Mouse (Mus musculus) heart, adult 2 months (tissue): ENCODE results near the gene Slc27a2. TPM values are rescaled to one million over a fixed set of nuclear protein-coding genes. Genes with fewer than 3 reads are reported as not detected.

Experiments
- DNase-seq, 2 experiments: peaks; one replicate each; pipeline ENCODE4 v3.0.0; 2021
- H3K27ac ChIP-seq: fragments of 200-600 bp; 2 replicates; pipeline ENCODE4 v1.8.1; 2022
- H3K27me3 ChIP-seq: fragments of 200-500 bp; 2 replicates; pipeline ENCODE4 v1.6.1; 2012; ENCODE audit warnings: mild to moderate bottlenecking, low read length, inconsistent platforms, mixed read lengths; ENCODE audit not compliant: control insufficient read depth, insufficient read depth
- H3K36me3 ChIP-seq: fragments of 200-500 bp; 2 replicates; pipeline ENCODE4 v1.6.1; 2012; ENCODE audit warnings: low read length, inconsistent platforms; ENCODE audit not compliant: control insufficient read depth, insufficient read depth
- H3K4me1 ChIP-seq: fragments of 200-500 bp; 2 replicates; pipeline ENCODE4 v1.6.1; 2011; ENCODE audit warnings: low read length; ENCODE audit not compliant: control insufficient read depth, insufficient read depth
- H3K4me3 ChIP-seq: fragments of 200-600 bp; 2 replicates; pipeline ENCODE4 v1.8.1; 2022
- H3K79me2 ChIP-seq: fragments of 200-500 bp; replicated peaks from 2 replicates; pipeline ENCODE4 v1.6.1; 2012; ENCODE audit warnings: mild to moderate bottlenecking, inconsistent platforms, low read length, moderate library complexity, mixed read lengths; ENCODE audit not compliant: control insufficient read depth, insufficient read depth
- H3K9ac ChIP-seq: fragments of 200-500 bp; 2 replicates; pipeline ENCODE4 v1.6.1; 2012; ENCODE audit warnings: low read depth, mild to moderate bottlenecking, control low read depth, inconsistent platforms, low read length, mixed read lengths
- CTCF ChIP-seq: fragments of 200-600 bp; IDR thresholded peaks from 2 replicates; pipeline ENCODE4 v1.8.1; 2022; ENCODE audit warnings: antibody characterized with exemption, mild to moderate bottlenecking, moderate library complexity
- EP300 ChIP-seq: fragments of 200-500 bp; IDR thresholded peaks from 2 replicates; pipeline ENCODE4 v1.6.1; 2011; ENCODE audit warnings: low read depth, low read length, control low read depth; ENCODE audit not compliant: insufficient read depth
- POLR2A ChIP-seq: fragments of 200-500 bp; IDR thresholded peaks from 2 replicates; pipeline ENCODE4 v1.6.1; 2011; ENCODE audit warnings: mild to moderate bottlenecking, low read depth, low read length, control low read depth; ENCODE audit not compliant: insufficient read depth
- WGBS: fragments of 180-500 bp; shearing (Covaris S2); methylation state at CpG from one replicate; pipeline ENCODE4 v1.1.7; 2018; 5-methylcytosine and 5-hydroxymethylcytosine counted together
- intact Hi-C: fragments of 180-260 bp; cut with DNase I; formaldehyde crosslinking; loops from one replicate; pipeline ENCODE4 v1.15.1; 2025
- polyA plus RNA-seq: library from polyadenylated mRNA; depleted of rRNA; stranded (reverse); fragments of >200 nt; gene quantifications from 2 replicates; pipeline ENCODE4 v1.2.3, GENCODE M21; 2012
- total RNA-seq, 2 experiments: library from RNA; stranded (reverse); gene quantifications; 2 replicates each; pipeline ENCODE4 v1.2.3; 2021

Slc27a2 gene
- total and polyA plus RNA-seq, 3 experiments = 0.64 to 1.8 (median 0.78) TPM

GRCm38 (mm10) chr2:126579282-126579681, 27.1 kb downstream of the Slc27a2 start:
- no peak for DNase-seq
- H3K79me2 ChIP-seq = no peaks in the 10 kb centered on the region
- TF ChIP-seq POLR2A = no peak
- TF ChIP-seq CTCF = no peak
- TF ChIP-seq EP300 = no peak
- no peak overlapping the region for H3K4me3 ChIP-seq
- H3K4me1 ChIP-seq = no peaks in the 10 kb centered on the region
- H3K27me3 ChIP-seq = no peaks in the 10 kb centered on the region
- H3K36me3 ChIP-seq = no peaks in the 10 kb centered on the region
- H3K27ac ChIP-seq = no peak overlapping the region
- no peak overlapping the region for H3K9ac ChIP-seq
- intact Hi-C loops = no loop called here
- WGBS = 92% methylated on average over 1 of the region's 1 CpGs

GRCm38 (mm10) chr2:126583960-126584359, 31.8 kb downstream of the Slc27a2 start:
- intact Hi-C loops = no loop called here
- TF ChIP-seq EP300 (no peak), POLR2A (no peak), CTCF (no peak)
- no peak overlapping the region for H3K9ac ChIP-seq
- no peak overlapping the region for H3K27ac ChIP-seq
- no peak overlapping the region for H3K4me3 ChIP-seq
- no peak for DNase-seq
- no peaks in the 10 kb centered on the region for H3K4me1 ChIP-seq
- no peaks in the 10 kb centered on the region for H3K79me2 ChIP-seq
- H3K36me3 ChIP-seq = no peaks in the 10 kb centered on the region
- 53% methylated on average over 6 of the region's 6 CpGs for WGBS
- H3K27me3 ChIP-seq = no peaks in the 10 kb centered on the region

GRCm38 (mm10) chr2:126584621-126585369, 32.6 kb downstream of the Slc27a2 start:
- no peak overlapping the region for H3K9ac ChIP-seq
- H3K79me2 ChIP-seq = no peaks in the 10 kb centered on the region
- H3K4me1 ChIP-seq = no peaks in the 10 kb centered on the region
- no peaks in the 10 kb centered on the region for H3K36me3 ChIP-seq
- H3K4me3 ChIP-seq = no peak overlapping the region
- intact Hi-C loops = no loop called here
- no peak for DNase-seq
- no peaks in the 10 kb centered on the region for H3K27me3 ChIP-seq
- no peak for TF ChIP-seq CTCF
- H3K27ac ChIP-seq = no peak overlapping the region
- WGBS = 83% methylated on average over 8 of the region's 8 CpGs

GRCm38 (mm10) chr2:126587468-126587867, 35.3 kb downstream of the Slc27a2 start:
- Histone ChIP-seq H3K27me3 (no peaks in the 10 kb centered on the region), H3K79me2 (no peaks in the 10 kb centered on the region), H3K4me3 (no peak overlapping the region), H3K27ac (no peak overlapping the region), H3K9ac (no peak overlapping the region), H3K36me3 (no peaks in the 10 kb centered on the region), H3K4me1 (no peaks in the 10 kb centered on the region)
- WGBS = 62% methylated on average over 3 of the region's 3 CpGs
- intact Hi-C loops = no loop called here
- TF ChIP-seq POLR2A (no peak), CTCF (no peak), EP300 (no peak)
- DNase-seq = no peak

GRCm38 (mm10) chr2:126591304-126591703, 39.1 kb downstream of the Slc27a2 start:
- intact Hi-C loops = no loop called here
- H3K79me2 ChIP-seq = no peaks in the 10 kb centered on the region
- H3K27me3 ChIP-seq = no peaks in the 10 kb centered on the region
- H3K4me3 ChIP-seq = no peak overlapping the region
- H3K9ac ChIP-seq = no peak overlapping the region
- DNase-seq = no peak
- H3K27ac ChIP-seq = no peak overlapping the region
- H3K4me1 ChIP-seq = no peaks in the 10 kb centered on the region; the same call in 1 of the 2 replicates
- WGBS = 81% methylated on average over 4 of the region's 4 CpGs
- TF ChIP-seq EP300 (no peak), POLR2A (no peak)
- no peaks in the 10 kb centered on the region for H3K36me3 ChIP-seq

GRCm38 (mm10) chr2:126593831-126594610, 41.8 kb downstream of the Slc27a2 start:
- peak; percentile 69 to 81 for DNase-seq
- Histone ChIP-seq H3K9ac (peak overlapping the region; percentile 4), H3K27me3 (no peaks in the 10 kb centered on the region), H3K27ac (peak overlapping the region; percentile 21), H3K36me3 (no peaks in the 10 kb centered on the region), H3K4me1 (peaks cover 11% of the 10 kb centered on the region), H3K4me3 (peak overlapping the region; percentile 22), H3K79me2 (no peaks in the 10 kb centered on the region)
- TF ChIP-seq POLR2A (0 out of 2 replicates have a peak, but pooled peaks have one; percentile 9), CTCF (peak; percentile 93), EP300 (0 out of 2 replicates have a peak, but pooled peaks have one; percentile 30)
- intact Hi-C loops = loop anchor here (1.0 to 2.0 kb wide), 2 partner anchors 69 to 189 kb away; partner anchors contain the start of gene Usp50
- WGBS = 19% methylated on average over 26 of the region's 26 CpGs
